Mouse (Mus musculus): ENCODE measurements at regions not wholly inside any gene's neighbourhood (a gene's known extent, or its start where the extent isn't known, plus 50 kb on each side); places are given as distances from the start of the nearest gene placed in this dataset.

DNA sequence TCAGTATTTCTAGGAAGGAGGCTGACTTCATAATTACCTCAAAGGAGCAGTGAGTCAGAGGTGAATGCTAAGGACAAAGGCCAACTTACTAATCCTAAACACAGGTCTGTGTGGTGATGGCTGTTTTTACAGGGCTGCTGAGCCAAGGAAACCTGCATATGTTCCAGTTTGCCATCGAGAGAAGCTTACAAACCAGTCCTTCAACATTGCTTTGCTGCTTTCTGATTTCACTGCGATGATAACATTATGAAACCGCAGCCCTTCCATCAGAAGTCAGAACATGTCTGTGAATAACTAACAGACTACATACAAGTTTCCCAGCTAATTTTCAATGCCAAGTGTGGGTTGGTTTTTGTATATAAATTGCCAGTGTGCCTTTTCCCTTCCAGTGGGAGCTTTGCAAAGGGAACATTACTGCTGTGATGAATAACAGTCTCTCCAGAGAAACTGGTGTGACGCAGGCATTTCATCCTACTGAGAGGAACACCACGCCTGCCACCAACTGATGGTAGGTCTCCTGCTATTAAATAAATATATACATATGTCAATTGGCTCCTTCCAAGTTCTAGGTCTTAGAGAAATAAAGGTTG lies 128.9 kb upstream of the Pfn2 start:
- H3K4me1 ChIP-seq (ENCODE audit: control insufficient read depth, insufficient read depth, low read length), result no peaks in the 10 kb centered on the region
- H3K4me3 ChIP-seq (replicated peaks; ENCODE audit: low read depth, low read length), result no peak overlapping the region
- DNase-seq (no peak), ATAC-seq (ENCODE audit: low FRiP score, low TSS enrichment) (no peak)
- H3K36me3 ChIP-seq (ENCODE audit: control insufficient read depth, insufficient read depth, low read length), result no peaks in the 10 kb centered on the region
- H3K27me3 ChIP-seq (ENCODE audit: control insufficient read depth, insufficient read depth, low read length), result no peaks in the 10 kb centered on the region
- no peak overlapping the region for H3K4me2 ChIP-seq (ENCODE audit: low read length)
- H3K9me3 ChIP-seq (ENCODE audit: control insufficient read depth, low read length), result no peaks in the 10 kb centered on the region
- H3K9ac ChIP-seq (replicated peaks; ENCODE audit: low read length), result no peak overlapping the region
- no peak overlapping the region for H3K27ac ChIP-seq (replicated peaks; ENCODE audit: low read depth, low read length)
- WGBS, result 87% methylated on average over 5 of the region's 5 CpGs

DNA sequence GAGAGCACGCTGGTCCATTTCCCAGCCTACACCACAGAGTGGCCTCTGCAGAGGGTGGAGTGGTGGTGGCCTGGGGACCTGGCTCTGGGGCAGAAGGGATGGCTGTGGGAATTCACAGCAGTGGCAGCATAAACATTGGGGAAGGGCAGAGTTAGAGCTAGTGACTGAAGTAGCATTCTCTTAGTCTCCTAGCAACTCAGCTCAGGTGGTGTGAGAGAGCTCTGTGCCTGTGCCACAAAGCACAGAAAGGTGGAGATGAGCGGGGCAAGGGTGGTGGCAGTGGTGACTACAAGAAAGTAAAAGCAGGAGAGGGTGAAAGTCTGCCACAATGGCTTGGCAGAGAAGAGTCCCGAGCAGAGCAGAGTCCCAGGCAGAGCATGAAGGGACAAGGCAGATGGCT lies 140.3 kb upstream of the Pfn2 start:
- DNase-seq (no peak), ATAC-seq (ENCODE audit: low FRiP score, low TSS enrichment) (no peak)
- Histone ChIP-seq H3K4me3 (replicated peaks; ENCODE audit: low read depth, low read length) (no peak overlapping the region), H3K27ac (replicated peaks; ENCODE audit: low read depth, low read length) (no peak overlapping the region), H3K4me1 (ENCODE audit: control insufficient read depth, insufficient read depth, low read length) (peaks cover under 1% of the 10 kb centered on the region; the same call in 1 of the 2 replicates), H3K27me3 (ENCODE audit: control insufficient read depth, insufficient read depth, low read length) (no peaks in the 10 kb centered on the region), H3K36me3 (ENCODE audit: control insufficient read depth, insufficient read depth, low read length) (no peaks in the 10 kb centered on the region), H3K9ac (replicated peaks; ENCODE audit: low read length) (no peak overlapping the region), H3K4me2 (ENCODE audit: low read length) (no peak overlapping the region), H3K9me3 (ENCODE audit: control insufficient read depth, low read length) (no peaks in the 10 kb centered on the region)
- 76% methylated on average over 3 of the region's 3 CpGs for WGBS

DNA sequence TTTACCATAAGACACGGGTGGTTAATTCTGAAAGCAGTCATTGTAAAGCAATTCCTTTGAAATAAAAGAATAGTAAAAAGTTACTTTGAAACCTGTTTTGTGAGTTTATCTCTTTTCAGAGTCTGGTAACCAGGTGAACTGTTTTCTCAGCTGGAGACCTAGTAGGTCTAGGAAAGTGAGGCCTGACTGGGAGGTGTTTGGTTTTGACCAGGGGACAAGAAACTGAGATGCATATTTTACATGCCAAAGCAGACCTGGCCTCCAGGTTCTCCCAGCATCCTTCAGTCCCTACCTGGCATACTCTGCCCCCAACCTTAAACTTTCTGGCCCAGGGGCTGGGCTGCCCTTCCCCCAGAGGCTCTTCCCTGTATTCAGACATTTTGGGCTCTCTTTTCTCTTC lies 142.9 kb upstream of the Pfn2 start:
- Histone ChIP-seq H3K9me3 (ENCODE audit: control insufficient read depth, low read length) (no peaks in the 10 kb centered on the region), H3K27me3 (ENCODE audit: control insufficient read depth, insufficient read depth, low read length) (no peaks in the 10 kb centered on the region), H3K36me3 (ENCODE audit: control insufficient read depth, insufficient read depth, low read length) (no peaks in the 10 kb centered on the region), H3K4me1 (ENCODE audit: control insufficient read depth, insufficient read depth, low read length) (peaks cover 6% of the 10 kb centered on the region; the same call in 1 of the 2 replicates), H3K4me3 (replicated peaks; ENCODE audit: low read depth, low read length) (no peak overlapping the region), H3K4me2 (ENCODE audit: low read length) (no peak overlapping the region), H3K9ac (replicated peaks; ENCODE audit: low read length) (no peak overlapping the region), H3K27ac (replicated peaks; ENCODE audit: low read depth, low read length) (no peak overlapping the region)
- 90% methylated on average over 1 of the region's 1 CpGs for WGBS
- ATAC-seq (ENCODE audit: low FRiP score, low TSS enrichment) (no peak), DNase-seq (no peak)

DNA sequence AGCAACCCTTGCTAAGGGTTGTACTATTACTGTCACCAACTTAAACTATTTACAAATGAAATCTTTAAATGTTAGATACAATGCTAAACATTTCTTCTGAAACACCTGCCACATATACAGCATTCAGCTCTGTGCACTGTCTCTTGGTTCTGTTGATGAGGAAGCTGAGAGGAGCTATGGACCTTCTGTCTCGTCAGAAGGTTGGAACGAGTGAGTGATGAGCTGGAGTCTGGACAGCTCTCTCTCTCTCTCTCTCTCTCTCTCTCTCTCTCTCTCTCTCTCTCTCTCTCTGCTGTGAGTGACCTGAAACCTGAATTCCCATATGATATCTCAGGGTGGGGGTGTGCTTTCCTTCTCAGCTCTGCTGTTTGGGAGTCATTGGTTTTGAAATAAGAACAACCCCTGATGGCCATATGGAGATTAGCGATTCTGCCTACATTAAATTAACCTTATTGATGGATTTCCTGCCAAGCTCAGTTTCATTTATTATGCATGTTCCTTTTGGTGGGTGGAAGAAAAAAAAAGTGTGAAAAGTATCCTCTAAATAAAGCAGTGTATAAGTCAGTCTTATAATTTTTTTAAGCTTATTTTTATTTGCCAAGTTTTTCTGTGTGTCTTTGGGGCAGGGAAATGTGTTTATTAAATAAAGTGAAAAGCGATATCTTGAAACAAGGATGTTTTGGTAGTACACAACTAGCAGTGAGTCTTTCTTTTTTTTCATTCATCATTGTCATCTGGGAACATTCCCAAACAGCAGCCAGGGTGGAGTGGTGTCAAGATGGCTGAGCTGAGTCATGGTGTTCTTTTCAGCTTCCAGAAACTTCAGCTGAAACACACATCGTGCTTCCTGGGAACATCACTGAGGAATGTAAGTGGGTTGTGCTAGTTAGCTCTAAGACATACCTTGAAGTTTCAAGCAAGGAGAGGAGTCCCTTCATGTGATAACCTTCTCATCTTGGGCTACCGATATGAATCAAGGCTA lies 150.5 kb upstream of the Pfn2 start:
- Histone ChIP-seq H3K4me3 (replicated peaks; ENCODE audit: low read depth, low read length) (no peak overlapping the region), H3K4me2 (ENCODE audit: low read length) (no peak overlapping the region), H3K36me3 (ENCODE audit: control insufficient read depth, insufficient read depth, low read length) (no peaks in the 10 kb centered on the region), H3K9me3 (ENCODE audit: control insufficient read depth, low read length) (no peaks in the 10 kb centered on the region), H3K4me1 (ENCODE audit: control insufficient read depth, insufficient read depth, low read length) (peaks cover 3% of the 10 kb centered on the region; the same call in 1 of the 2 replicates), H3K27me3 (ENCODE audit: control insufficient read depth, insufficient read depth, low read length) (no peaks in the 10 kb centered on the region), H3K27ac (replicated peaks; ENCODE audit: low read depth, low read length) (no peak overlapping the region), H3K9ac (replicated peaks; ENCODE audit: low read length) (no peak overlapping the region)
- 90% methylated on average over 6 of the region's 6 CpGs for WGBS
- no peak for DNase-seq
- ATAC-seq (ENCODE audit: low FRiP score, low TSS enrichment), result no peak

DNA sequence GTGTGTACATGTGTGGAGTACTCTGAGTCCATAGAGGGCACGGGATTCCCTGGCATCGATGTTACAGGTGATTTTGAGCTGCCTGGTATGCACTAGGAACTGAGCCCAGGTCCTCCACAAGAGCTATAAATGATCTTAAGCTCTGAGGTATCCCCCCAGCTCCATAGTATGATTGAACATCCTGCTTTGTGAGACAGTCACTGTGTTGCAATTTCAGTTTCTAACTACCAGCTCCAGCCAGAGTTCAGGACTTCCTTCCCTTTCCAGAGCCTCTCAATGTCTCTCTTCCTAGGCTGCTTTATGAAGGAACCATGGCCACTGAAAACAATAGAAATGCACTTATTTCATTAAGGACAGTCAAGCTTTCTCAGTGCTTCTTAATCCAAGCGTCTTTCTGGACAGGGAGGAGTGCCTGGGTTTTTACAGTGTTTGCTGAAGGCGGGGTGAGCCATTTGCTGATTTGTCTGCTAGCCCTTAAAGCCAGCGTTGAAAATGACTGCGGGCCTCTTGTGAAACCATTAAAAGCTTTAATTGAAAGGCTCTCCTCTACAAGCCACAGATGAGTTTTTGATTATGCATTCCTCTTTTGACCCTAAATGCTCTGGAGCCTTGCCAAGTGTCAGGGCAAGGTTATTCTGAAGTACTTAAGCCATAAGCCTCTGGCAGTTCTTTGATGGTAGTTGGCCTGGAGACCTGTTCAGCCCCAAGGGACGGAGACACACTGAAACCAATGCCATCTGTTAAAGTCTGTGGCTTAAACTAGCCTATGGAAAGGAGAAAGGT lies 155.1 kb upstream of the Pfn2 start:
- peak; percentile 67 for ATAC-seq (ENCODE audit: low FRiP score, low TSS enrichment)
- H3K9me3 ChIP-seq (ENCODE audit: control insufficient read depth, low read length), result no peaks in the 10 kb centered on the region
- DNase-seq, result peak; percentile 76
- H3K4me3 ChIP-seq (replicated peaks; ENCODE audit: low read depth, low read length), result no peak overlapping the region
- H3K4me1 ChIP-seq (ENCODE audit: control insufficient read depth, insufficient read depth, low read length), result no peaks in the 10 kb centered on the region
- H3K27ac ChIP-seq (replicated peaks; ENCODE audit: low read depth, low read length), result no peak overlapping the region
- no peaks in the 10 kb centered on the region for H3K27me3 ChIP-seq (ENCODE audit: control insufficient read depth, insufficient read depth, low read length)
- no peaks in the 10 kb centered on the region for H3K36me3 ChIP-seq (ENCODE audit: control insufficient read depth, insufficient read depth, low read length)
- H3K9ac ChIP-seq (replicated peaks; ENCODE audit: low read length), result no peak overlapping the region
- no peak overlapping the region for H3K4me2 ChIP-seq (ENCODE audit: low read length)
- 37% methylated on average over 7 of the region's 7 CpGs for WGBS

DNA sequence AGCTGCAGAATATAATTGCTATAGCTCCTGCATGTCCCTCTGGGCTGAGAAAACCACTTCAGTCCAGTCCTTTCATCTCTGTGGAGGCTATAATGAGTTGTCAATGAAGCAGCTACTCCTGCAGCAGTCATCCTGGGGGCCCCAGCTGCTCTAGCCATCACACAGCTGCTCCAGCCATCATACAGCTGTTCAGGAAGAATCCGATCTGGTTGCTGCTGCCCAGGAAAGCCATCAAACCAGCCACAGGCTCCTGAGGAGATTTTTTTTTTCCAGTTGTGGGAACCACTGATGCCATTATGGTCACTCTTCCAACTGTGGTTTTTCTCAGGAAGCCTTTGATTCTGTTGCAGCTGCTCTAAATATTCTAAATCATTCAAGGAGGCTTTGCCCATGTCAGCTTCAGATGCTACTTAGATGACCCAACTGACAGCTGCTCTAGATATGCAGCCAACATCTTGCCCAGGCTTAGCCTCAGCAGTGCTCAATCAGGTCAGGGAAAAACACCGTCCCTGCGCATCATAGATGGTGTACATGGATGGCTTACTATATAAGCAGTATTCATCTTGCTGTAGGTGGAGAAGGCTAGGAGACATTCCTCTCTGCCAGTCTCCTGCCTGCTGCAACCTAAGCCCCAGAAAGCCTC lies 177.0 kb upstream of the Pfn2 start:
- WGBS, result 82% methylated on average over 3 of the region's 3 CpGs
- no peak overlapping the region for H3K4me3 ChIP-seq (replicated peaks; ENCODE audit: low read depth, low read length)
- no peak for DNase-seq

DNA sequence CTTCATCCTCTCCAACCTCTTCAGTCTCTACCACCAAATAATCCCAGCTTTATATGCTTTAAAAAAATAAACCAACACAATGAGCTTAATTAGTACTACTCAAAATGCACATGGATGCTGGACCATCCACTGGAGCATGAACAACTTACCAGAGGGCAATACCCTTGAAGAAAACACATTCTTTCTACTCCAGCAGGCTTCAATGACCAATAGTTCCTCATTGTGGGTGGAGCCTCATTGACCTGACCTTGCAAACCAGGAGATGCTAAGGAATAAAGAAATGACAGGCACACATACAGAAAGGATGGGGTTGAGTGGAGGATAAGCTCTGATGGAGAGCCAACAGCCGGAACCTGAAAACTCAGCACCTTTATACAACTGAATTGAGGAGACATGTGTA lies 201.7 kb upstream of the Pfn2 start:
- DNase-seq (no peak), ATAC-seq (ENCODE audit: low FRiP score, low TSS enrichment) (no peak)
- Histone ChIP-seq H3K9ac (replicated peaks; ENCODE audit: low read length) (no peak overlapping the region), H3K4me1 (ENCODE audit: control insufficient read depth, insufficient read depth, low read length) (no peaks in the 10 kb centered on the region), H3K27ac (replicated peaks; ENCODE audit: low read depth, low read length) (no peak overlapping the region), H3K36me3 (ENCODE audit: control insufficient read depth, insufficient read depth, low read length) (no peaks in the 10 kb centered on the region), H3K4me3 (replicated peaks; ENCODE audit: low read depth, low read length) (no peak overlapping the region), H3K4me2 (ENCODE audit: low read length) (no peak overlapping the region), H3K9me3 (ENCODE audit: control insufficient read depth, low read length) (no peaks in the 10 kb centered on the region), H3K27me3 (ENCODE audit: control insufficient read depth, insufficient read depth, low read length) (no peaks in the 10 kb centered on the region)
- 91% methylated on average over 1 of the region's 1 CpGs for WGBS

More for the DNA sequence above, 177.0 kb upstream of the Pfn2 start:
- Histone ChIP-seq H3K36me3 (ENCODE audit: control insufficient read depth, insufficient read depth, low read length) (no peaks in the 10 kb centered on the region), H3K4me1 (ENCODE audit: control insufficient read depth, insufficient read depth, low read length) (no peaks in the 10 kb centered on the region), H3K27me3 (ENCODE audit: control insufficient read depth, insufficient read depth, low read length) (no peaks in the 10 kb centered on the region), H3K9me3 (ENCODE audit: control insufficient read depth, low read length) (no peaks in the 10 kb centered on the region), H3K9ac (replicated peaks; ENCODE audit: low read length) (no peak overlapping the region), H3K4me2 (ENCODE audit: low read length) (no peak overlapping the region), H3K27ac (replicated peaks; ENCODE audit: low read depth, low read length) (no peak overlapping the region)
- ATAC-seq (ENCODE audit: low FRiP score, low TSS enrichment), result no peak

DNA sequence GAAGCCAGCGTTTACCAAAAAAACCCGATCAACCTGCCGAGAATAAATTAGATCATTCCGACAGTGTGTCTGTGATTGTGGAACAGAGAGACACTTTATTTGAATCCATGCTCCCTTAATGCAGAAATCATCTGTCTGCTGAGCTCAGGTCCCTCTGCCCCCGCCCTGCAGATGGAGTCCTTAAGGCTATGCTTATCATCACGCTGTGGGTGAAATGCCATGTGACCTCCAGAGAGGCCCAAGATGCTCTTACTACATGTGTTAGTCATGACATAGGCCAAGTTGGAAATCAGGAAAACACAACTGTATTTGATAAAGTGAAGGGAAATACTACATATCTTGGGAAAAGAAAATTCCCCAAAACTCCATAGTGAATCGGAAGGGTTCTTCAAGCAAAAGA lies 206.8 kb upstream of the Pfn2 start:
- H3K9me3 ChIP-seq (ENCODE audit: control insufficient read depth, low read length), result no peaks in the 10 kb centered on the region
- DNase-seq (no peak), ATAC-seq (ENCODE audit: low FRiP score, low TSS enrichment) (no peak)
- no peak overlapping the region for H3K4me2 ChIP-seq (ENCODE audit: low read length)
- no peaks in the 10 kb centered on the region for H3K36me3 ChIP-seq (ENCODE audit: control insufficient read depth, insufficient read depth, low read length)
- no peak overlapping the region for H3K4me3 ChIP-seq (replicated peaks; ENCODE audit: low read depth, low read length)
- no peak overlapping the region for H3K27ac ChIP-seq (replicated peaks; ENCODE audit: low read depth, low read length)
- no peaks in the 10 kb centered on the region for H3K27me3 ChIP-seq (ENCODE audit: control insufficient read depth, insufficient read depth, low read length)
- no peaks in the 10 kb centered on the region for H3K4me1 ChIP-seq (ENCODE audit: control insufficient read depth, insufficient read depth, low read length)
- H3K9ac ChIP-seq (replicated peaks; ENCODE audit: low read length), result no peak overlapping the region
- 87% methylated on average over 7 of the region's 7 CpGs for WGBS

Measured in midbrain, embryonic 14.5 days (tissue).